Mouse (Mus musculus): ENCODE measurements around the gene Itgb4.
A peak's percentile ranks its signal among the peaks of the same experiment; 100 is the strongest.

GRCm38 (mm10) chr11:116041833-116042232 is 67.3 kb downstream of the Itgb4 start:
- TF ChIP-seq CTCF (IDR thresholded peaks at IDR 0.05; ENCODE audit: low read depth) (peak; percentile 21; the same call in 1 of the 2 replicates), EP300 (optimal IDR thresholded peaks at IDR 0.05) (no peak)
